Mouse (Mus musculus): ENCODE results near the gene Gabrr3.
A peak's percentile ranks its signal among the peaks of the same experiment; 100 is the strongest.

DNA sequence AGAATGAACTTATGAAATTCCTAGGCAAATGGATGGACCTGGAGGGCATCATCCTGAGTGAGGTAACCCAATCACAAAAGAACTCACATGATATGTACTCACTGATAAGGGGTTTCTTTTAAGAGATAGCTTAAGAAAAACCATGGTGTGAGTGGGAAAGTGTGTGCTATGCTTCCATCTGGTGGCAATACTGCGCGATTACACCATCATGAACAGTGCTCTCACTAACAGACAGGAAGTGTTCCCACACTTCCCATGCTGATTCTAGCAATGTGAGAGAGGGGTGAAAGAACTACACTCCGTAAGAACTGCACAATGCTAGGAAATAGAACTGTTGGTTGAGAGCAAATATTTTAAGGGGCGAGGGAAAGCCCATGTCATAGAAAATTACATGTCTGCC is 3.4 kb upstream of the Gabrr3 start:
- TF ChIP-seq CTCF (IDR thresholded peaks at IDR 0.05; ENCODE audit: borderline replicate concordance, insufficient read depth, low read length) = peak; percentile 36; the same call in 1 of the 2 replicates
- no peak for TF ChIP-seq POLR2A (IDR thresholded peaks at IDR 0.05; ENCODE audit: low read depth, low read length)
